Mouse (Mus musculus): Measurements from ENCODE around the gene Atp4b. TPM values are rescaled to one million over a fixed set of nuclear protein-coding genes. Genes with fewer than 3 reads are reported as not detected.

Gene Atp4b
- total and polyA plus RNA-seq, 3 experiments, result 0.33 TPM; not detected in 2

DNA sequence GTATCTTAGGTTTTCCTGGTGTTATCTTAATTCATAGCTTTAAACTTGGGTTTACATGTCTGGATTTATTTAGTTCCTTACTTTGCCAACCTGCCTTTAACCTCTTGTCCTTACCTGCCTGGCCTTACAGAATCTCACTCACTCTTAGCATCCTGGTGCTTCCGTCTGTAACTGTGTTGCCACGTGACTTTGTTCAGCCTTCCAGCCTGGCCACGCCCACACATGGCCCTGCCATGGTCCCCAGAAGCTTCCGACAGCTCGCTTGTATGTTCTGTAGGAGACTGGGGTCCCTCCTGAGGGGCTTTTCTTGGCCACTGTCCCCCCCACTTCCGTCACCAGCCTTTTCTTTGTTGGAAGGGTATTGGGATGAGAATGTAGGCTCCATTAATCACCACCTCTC is 40.4 kb downstream of the Atp4b start:
- Histone ChIP-seq H3K27me3 (ENCODE audit: insufficient read depth, low read length) (no peaks in the 10 kb centered on the region), H3K4me1 (ENCODE audit: insufficient read depth, low read depth, low read length) (peaks cover 84% of the 10 kb centered on the region), H3K36me3 (replicated peaks) (peaks cover 100% of the 10 kb centered on the region), H3K9me3 (replicated peaks) (no peaks in the 10 kb centered on the region), H3K4me3 (ENCODE audit: low read depth, low read length) (no peak overlapping the region)
- TF ChIP-seq GATA1 (IDR thresholded peaks at IDR 0.05; ENCODE audit: borderline replicate concordance, low read length) (no peak), CTCF (IDR thresholded peaks at IDR 0.05; ENCODE audit: low read depth, low read length) (no peak), GATA2 (IDR thresholded peaks at IDR 0.05; ENCODE audit: borderline replicate concordance, low read depth, low read length) (no peak), TAL1 (conservative IDR thresholded peaks at IDR 0.05; ENCODE audit: low read depth, low read length) (no peak), POLR2AphosphoS5 (IDR thresholded peaks at IDR 0.05; ENCODE audit: insufficient replicate concordance, low read depth, low read length) (no peak)
- ATAC-seq (ENCODE audit: extremely low read depth, insufficient number of reproducible peaks, low FRiP score, poor library complexity, severe bottlenecking) (no peak), DNase-seq (ENCODE audit: low spot score) (no peak)

DNA sequence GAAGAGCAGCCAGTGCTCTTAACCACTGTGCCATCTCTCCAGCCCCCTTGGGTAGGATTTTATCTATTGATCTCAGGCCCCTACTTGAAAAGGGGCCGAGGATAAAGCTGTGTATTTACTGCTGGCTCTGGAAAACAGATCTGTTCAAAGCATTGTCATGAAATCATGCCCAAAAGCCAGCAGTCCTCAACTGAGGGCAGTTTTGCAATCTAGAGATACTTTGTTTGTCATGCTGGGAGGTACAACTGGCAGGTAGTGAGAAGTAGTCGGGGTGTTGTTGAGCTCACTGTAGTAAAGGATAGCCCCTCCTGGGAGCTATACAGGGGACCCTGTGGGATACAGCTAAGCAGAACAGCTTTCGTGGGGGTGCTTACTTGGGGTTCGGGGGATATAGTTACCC is 42.7 kb downstream of the Atp4b start:
- TF ChIP-seq CTCF (IDR thresholded peaks at IDR 0.05; ENCODE audit: low read depth, low read length) (no peak), TAL1 (conservative IDR thresholded peaks at IDR 0.05; ENCODE audit: low read depth, low read length) (no peak), GATA2 (IDR thresholded peaks at IDR 0.05; ENCODE audit: borderline replicate concordance, low read depth, low read length) (no peak), GATA1 (IDR thresholded peaks at IDR 0.05; ENCODE audit: borderline replicate concordance, low read length) (no peak), POLR2AphosphoS5 (IDR thresholded peaks at IDR 0.05; ENCODE audit: insufficient replicate concordance, low read depth, low read length) (no peak)
- Histone ChIP-seq H3K36me3 (replicated peaks) (peaks cover 100% of the 10 kb centered on the region), H3K4me1 (ENCODE audit: insufficient read depth, low read depth, low read length) (peaks cover 90% of the 10 kb centered on the region), H3K27me3 (ENCODE audit: insufficient read depth, low read length) (no peaks in the 10 kb centered on the region), H3K9me3 (replicated peaks) (no peaks in the 10 kb centered on the region), H3K4me3 (ENCODE audit: low read depth, low read length) (no peak overlapping the region)
- no peak for ATAC-seq (ENCODE audit: extremely low read depth, insufficient number of reproducible peaks, low FRiP score, poor library complexity, severe bottlenecking)
- DNase-seq (ENCODE audit: low spot score), result no peak

DNA sequence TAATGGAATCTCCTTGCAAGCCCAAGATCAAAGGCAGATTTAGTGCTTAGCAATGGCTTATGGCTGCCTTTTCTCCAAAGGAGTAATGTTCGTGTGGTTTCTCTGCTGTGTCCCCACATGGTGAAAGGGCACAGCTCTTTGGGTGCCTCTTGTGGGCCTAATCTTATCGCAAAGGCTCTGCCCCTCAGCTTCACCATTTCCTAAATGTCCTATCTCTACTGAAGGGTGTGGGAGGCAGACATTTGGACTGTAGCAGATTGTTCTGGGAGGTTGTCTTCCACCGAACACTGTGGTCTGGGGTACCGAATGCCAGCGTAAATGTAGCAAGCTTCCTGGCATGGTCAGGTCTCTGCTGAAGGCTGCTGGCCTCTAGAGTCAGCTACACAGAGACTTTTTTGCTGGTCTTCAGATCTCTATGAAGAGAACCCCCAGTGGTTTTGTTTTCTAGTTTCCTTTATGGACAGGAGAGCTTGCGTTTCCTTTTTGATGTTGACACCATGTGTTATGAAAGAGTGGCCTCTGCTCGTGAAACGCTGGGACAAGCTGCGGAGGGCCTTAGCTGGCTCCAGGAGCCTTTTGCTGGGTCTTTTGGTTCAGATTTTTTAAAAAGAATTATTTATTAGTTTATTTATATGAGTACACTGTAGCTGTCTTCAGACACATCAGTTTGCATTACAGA is 43.3 kb downstream of the Atp4b start:
- no peaks in the 10 kb centered on the region for H3K27me3 ChIP-seq (ENCODE audit: insufficient read depth, low read length)
- peaks cover 90% of the 10 kb centered on the region for H3K4me1 ChIP-seq (ENCODE audit: insufficient read depth, low read depth, low read length)
- no peak for ATAC-seq (ENCODE audit: extremely low read depth, insufficient number of reproducible peaks, low FRiP score, poor library complexity, severe bottlenecking)
- H3K4me3 ChIP-seq (ENCODE audit: low read depth, low read length), result no peak overlapping the region
- no peak for TF ChIP-seq POLR2AphosphoS5 (IDR thresholded peaks at IDR 0.05; ENCODE audit: insufficient replicate concordance, low read depth, low read length)
- TF ChIP-seq GATA2 (IDR thresholded peaks at IDR 0.05; ENCODE audit: borderline replicate concordance, low read depth, low read length), result no peak
- no peak for TF ChIP-seq CTCF (IDR thresholded peaks at IDR 0.05; ENCODE audit: low read depth, low read length)
- TF ChIP-seq TAL1 (conservative IDR thresholded peaks at IDR 0.05; ENCODE audit: low read depth, low read length), result no peak
- no peak for TF ChIP-seq GATA1 (IDR thresholded peaks at IDR 0.05; ENCODE audit: borderline replicate concordance, low read length)
- no peaks in the 10 kb centered on the region for H3K9me3 ChIP-seq (replicated peaks)
- H3K36me3 ChIP-seq (replicated peaks), result peaks cover 100% of the 10 kb centered on the region
- DNase-seq (ENCODE audit: low spot score), result no peak

DNA sequence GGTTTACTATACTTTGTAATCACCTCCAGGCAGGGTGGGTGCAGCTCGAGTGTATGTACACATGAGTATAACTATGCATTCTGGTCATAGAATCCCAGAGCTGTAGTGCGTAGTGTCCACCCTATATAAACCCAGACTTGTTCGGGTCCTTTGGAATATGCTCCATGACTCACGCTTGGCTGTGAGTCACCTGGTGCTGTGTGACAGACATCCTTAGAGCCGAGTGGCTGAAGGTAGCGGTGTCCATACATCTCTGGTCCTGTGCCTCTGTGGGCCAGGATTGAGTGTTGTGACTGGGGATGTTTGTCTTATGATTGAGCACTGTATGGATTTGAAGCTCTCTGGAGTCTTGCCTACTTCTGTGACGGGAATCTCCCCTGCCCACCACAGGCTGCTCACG is 44.0 kb downstream of the Atp4b start:
- TF ChIP-seq GATA2 (IDR thresholded peaks at IDR 0.05; ENCODE audit: borderline replicate concordance, low read depth, low read length), result no peak
- no peak; the same call in 1 of the 2 replicates for TF ChIP-seq POLR2AphosphoS5 (IDR thresholded peaks at IDR 0.05; ENCODE audit: insufficient replicate concordance, low read depth, low read length)
- TF ChIP-seq CTCF (IDR thresholded peaks at IDR 0.05; ENCODE audit: low read depth, low read length), result no peak
- TF ChIP-seq GATA1 (IDR thresholded peaks at IDR 0.05; ENCODE audit: borderline replicate concordance, low read length), result no peak
- TF ChIP-seq TAL1 (conservative IDR thresholded peaks at IDR 0.05; ENCODE audit: low read depth, low read length), result no peak

DNA sequence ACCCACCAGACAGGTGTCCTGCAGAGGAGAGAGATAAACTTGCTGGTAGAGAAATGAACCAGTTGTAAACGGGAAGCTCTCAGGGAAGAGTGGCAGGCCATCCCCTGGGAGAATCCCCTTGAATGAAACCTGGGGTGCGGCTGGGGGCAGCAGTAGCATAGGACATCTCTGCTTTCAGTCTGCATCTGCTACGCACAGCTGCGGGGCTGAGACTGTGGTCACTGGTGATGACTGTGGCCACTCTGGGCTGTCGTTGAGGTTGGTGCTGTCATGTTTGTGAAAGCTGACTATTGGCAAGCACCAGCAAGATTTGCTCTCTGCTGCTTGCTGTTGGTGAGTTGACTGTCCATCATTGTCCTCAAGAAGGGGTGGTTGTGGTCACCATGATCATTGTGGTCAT is 45.0 kb downstream of the Atp4b start:
- H3K4me3 ChIP-seq (ENCODE audit: low read depth, low read length), result no peak overlapping the region; the same call in 1 of the 2 replicates
- no peaks in the 10 kb centered on the region for H3K9me3 ChIP-seq (replicated peaks)
- peak; percentile 70; the same call in 1 of the 2 replicates for TF ChIP-seq POLR2AphosphoS5 (IDR thresholded peaks at IDR 0.05; ENCODE audit: insufficient replicate concordance, low read depth, low read length)
- TF ChIP-seq CTCF (IDR thresholded peaks at IDR 0.05; ENCODE audit: low read depth, low read length), result no peak
- TF ChIP-seq TAL1 (conservative IDR thresholded peaks at IDR 0.05; ENCODE audit: low read depth, low read length), result no peak
- no peak for TF ChIP-seq GATA1 (IDR thresholded peaks at IDR 0.05; ENCODE audit: borderline replicate concordance, low read length)
- ATAC-seq (ENCODE audit: extremely low read depth, insufficient number of reproducible peaks, low FRiP score, poor library complexity, severe bottlenecking) (no peak), DNase-seq (ENCODE audit: low spot score) (no peak)
- peaks cover 100% of the 10 kb centered on the region for H3K36me3 ChIP-seq (replicated peaks)
- no peaks in the 10 kb centered on the region for H3K27me3 ChIP-seq (ENCODE audit: insufficient read depth, low read length)
- peaks cover 88% of the 10 kb centered on the region for H3K4me1 ChIP-seq (ENCODE audit: insufficient read depth, low read depth, low read length)

More for the DNA sequence above, 44.0 kb downstream of the Atp4b start:
- peaks cover 100% of the 10 kb centered on the region for H3K36me3 ChIP-seq (replicated peaks)
- peaks cover 91% of the 10 kb centered on the region for H3K4me1 ChIP-seq (ENCODE audit: insufficient read depth, low read depth, low read length)
- ATAC-seq (ENCODE audit: extremely low read depth, insufficient number of reproducible peaks, low FRiP score, poor library complexity, severe bottlenecking), result no peak
- no peaks in the 10 kb centered on the region for H3K27me3 ChIP-seq (ENCODE audit: insufficient read depth, low read length)
- DNase-seq (ENCODE audit: low spot score), result no peak
- no peaks in the 10 kb centered on the region for H3K9me3 ChIP-seq (replicated peaks)
- no peak overlapping the region for H3K4me3 ChIP-seq (ENCODE audit: low read depth, low read length)

DNA sequence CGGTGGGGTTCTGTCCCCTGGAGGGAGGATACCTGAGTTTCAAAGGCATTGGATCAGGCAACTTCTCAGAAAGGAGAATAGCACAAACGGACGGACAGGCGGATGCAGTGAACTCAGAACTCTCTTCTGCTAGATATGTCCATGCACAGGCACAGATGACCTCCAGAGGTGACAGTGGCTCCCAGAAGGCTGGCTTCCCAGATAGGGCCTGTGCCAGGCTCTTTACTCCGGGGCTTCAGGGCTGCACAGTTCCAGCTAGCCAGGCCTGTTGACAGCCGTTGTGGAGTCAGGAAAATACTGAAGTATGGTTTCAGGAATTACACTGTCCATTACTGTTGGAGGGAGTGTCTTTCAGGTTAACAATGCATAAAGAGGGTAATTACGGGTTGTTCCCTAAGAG is 46.6 kb downstream of the Atp4b start:
- no peak for TF ChIP-seq CTCF (IDR thresholded peaks at IDR 0.05; ENCODE audit: low read depth, low read length)
- TF ChIP-seq TAL1 (conservative IDR thresholded peaks at IDR 0.05; ENCODE audit: low read depth, low read length), result no peak
- no peak; the same call in 1 of the 2 replicates for TF ChIP-seq POLR2AphosphoS5 (IDR thresholded peaks at IDR 0.05; ENCODE audit: insufficient replicate concordance, low read depth, low read length)
- no peak for TF ChIP-seq GATA1 (IDR thresholded peaks at IDR 0.05; ENCODE audit: borderline replicate concordance, low read length)
- no peak for TF ChIP-seq GATA2 (IDR thresholded peaks at IDR 0.05; ENCODE audit: borderline replicate concordance, low read depth, low read length)
- H3K9me3 ChIP-seq (replicated peaks), result no peaks in the 10 kb centered on the region
- ATAC-seq (ENCODE audit: extremely low read depth, insufficient number of reproducible peaks, low FRiP score, poor library complexity, severe bottlenecking) (no peak), DNase-seq (ENCODE audit: low spot score) (no peak)
- peaks cover 100% of the 10 kb centered on the region for H3K36me3 ChIP-seq (replicated peaks)
- H3K4me3 ChIP-seq (ENCODE audit: low read depth, low read length), result no peak overlapping the region
- H3K4me1 ChIP-seq (ENCODE audit: insufficient read depth, low read depth, low read length), result peaks cover 88% of the 10 kb centered on the region
- H3K27me3 ChIP-seq (ENCODE audit: insufficient read depth, low read length), result no peaks in the 10 kb centered on the region

Data from G1E (cell line).